Mouse (Mus musculus) thymus, adult 2 months (tissue): ENCODE measurements around the gene Tex19.2.

Experiments
- CTCF ChIP-seq: fragments of 200-500 bp; IDR thresholded peaks from 2 replicates; pipeline ENCODE4 v1.5.1; 2012; ENCODE audit warnings: mild to moderate bottlenecking, control low read depth, low read length, moderate library complexity, borderline replicate concordance; ENCODE audit not compliant: control insufficient read depth, poor library complexity, insufficient read depth; ENCODE audit errors: extremely low read depth
- POLR2A ChIP-seq: fragments of 200-500 bp; IDR thresholded peaks from 2 replicates; pipeline ENCODE4 v1.6.1; 2012; ENCODE audit warnings: mild to moderate bottlenecking, low read length, control low read depth, moderate library complexity; ENCODE audit not compliant: control insufficient read depth, poor library complexity, insufficient read depth; ENCODE audit errors: extremely low read depth

DNA sequence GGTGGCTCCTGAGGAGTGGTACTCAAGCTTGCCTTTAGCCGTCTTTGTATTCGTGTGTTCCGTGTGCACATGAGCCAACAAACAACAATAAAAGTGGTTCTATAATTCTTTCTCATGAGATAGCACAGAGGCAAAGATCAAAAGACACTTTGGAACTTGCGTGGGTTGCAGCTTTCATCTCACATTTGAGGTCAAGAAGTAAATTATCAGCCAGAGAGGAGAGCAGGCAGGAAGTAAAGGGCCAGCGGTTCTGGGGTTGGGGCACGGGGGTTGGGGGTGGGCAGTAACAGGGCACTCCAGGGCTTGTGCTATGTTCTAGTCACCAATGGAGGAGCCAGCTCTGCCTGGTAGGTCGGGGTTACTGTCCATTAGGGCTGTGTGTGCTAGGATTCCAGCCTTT lies 17.8 kb downstream of the Tex19.2 start:
- TF ChIP-seq POLR2A (no peak), CTCF (no peak)
